Mouse (Mus musculus) heart, adult 9 months (tissue): Measurements from ENCODE around the gene Tmpo.

Source experiments
- DNase-seq, 2 experiments: peaks; one replicate each; pipeline ENCODE4 v3.0.0; 2022; ENCODE audit warnings: low spot score in 2 of 2

Tmpo gene

GRCm38 (mm10) chr10:91122646-91123045 is 58.5 kb downstream of the Tmpo start:
- DNase-seq, result no peak

GRCm38 (mm10) chr10:91116958-91117357 is 64.2 kb downstream of the Tmpo start:
- no peak for DNase-seq

- DNase-seq, result no peak
These were observed 71.3 kb downstream of the Tmpo start for GRCm38 (mm10) chr10:91109841-91110240.

DNA sequence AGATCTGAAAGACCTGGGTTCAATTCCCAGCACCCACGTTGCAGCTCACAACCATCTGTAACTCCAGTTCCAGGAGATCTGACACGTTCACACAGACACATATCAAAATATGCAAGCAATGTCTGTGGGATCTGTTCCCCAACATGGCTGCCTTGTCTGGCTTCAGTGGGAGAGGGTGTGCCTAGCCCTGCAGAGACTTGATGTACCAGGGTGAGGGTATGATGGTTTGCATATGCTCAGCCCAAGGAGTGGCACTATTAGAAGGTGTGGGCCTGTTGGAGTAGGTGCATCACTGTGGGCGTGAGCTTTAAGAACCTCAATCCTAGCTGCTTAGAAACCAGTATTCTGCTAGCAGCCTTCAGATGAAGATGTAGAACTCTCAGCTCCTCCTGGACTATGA is 75.1 kb downstream of the Tmpo start:
- no peak for DNase-seq

- no peak for DNase-seq
These were observed 78.1 kb downstream of the Tmpo start for GRCm38 (mm10) chr10:91102799-91103590.

GRCm38 (mm10) chr10:91101936-91102335 is 79.2 kb downstream of the Tmpo start:
- no peak for DNase-seq

DNA sequence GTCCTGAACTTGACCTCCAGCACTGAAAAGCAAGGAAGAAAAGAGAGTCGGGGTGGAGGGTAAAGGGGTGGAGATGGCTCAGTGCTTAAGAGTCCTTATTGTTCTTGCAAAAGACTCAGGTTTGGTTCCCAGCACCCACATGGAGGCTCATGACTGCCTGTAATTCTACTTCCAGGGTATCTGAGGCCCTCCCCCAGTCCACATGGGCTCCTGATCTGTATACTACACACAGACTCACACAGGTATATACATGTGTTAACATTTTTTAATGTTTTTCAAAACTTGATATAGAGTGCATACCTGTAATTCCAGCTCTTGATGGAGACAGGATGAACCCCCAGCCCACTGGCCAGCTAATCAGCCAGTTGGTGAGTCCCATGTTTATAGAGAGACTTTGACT is 81.0 kb downstream of the Tmpo start:
- no peak for DNase-seq

DNA sequence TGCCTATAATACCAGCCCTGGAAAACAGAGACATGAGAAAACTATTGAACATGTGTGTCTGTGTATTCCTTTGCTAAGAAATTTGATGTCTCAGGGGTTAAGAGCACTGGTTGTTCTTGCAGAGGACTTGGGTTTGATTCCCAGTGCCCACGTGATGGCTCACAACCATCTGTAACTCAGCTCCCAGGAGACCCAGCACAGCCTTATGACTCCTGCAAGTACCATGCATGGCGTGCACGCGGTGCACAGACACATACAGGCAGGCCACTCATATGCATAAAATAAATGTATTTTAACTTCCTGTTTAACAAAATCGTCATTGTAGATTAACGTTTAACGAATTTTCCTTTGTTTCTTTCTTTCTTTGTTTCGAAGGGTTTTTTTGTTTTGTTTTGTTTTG is 83.1 kb downstream of the Tmpo start:
- no peak for DNase-seq
